Comparison of ENCODE assay signal across 16 mouse cellular contexts in the genomic region with DNA sequence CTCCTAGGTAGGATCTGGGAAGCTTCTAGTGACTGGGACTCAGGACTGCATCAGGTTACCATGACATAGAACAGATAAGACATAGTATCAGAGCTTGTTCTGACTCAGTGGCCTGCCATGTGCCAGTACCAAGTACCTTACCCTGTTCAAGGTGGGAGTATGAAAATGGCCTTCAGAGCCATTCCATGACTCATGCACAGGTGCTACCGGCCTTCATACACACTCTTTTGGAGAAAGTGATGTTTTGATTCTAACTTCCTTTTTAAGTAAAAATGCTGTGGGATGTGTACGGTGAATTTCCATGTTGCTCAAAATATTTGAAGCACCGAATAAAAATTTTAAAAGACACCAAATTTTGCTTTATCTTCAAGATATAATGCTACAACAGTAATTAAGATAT.
"Had no signal": no experiment of that assay in that cellular context is flagged by ENCODE, and none has a peak within 500 bp of the region (broad histone marks: within the 10 kb centered on the region; RNA-seq: fewer than 3 reads in every experiment).

No protein-coding gene starts in this region.

- H3K9me3 ChIP-seq: neural tube, embryonic 13.5 days; neural tube, embryonic 15.5 days; stomach, embryonic 15.5 days had no signal

- H3K27me3 ChIP-seq: neural tube, embryonic 13.5 days; neural tube, embryonic 15.5 days; stomach, embryonic 15.5 days had no signal

- H3K4me3 ChIP-seq: neural tube, embryonic 13.5 days; neural tube, embryonic 15.5 days; stomach, embryonic 15.5 days had no signal

- H3K9ac ChIP-seq: neural tube, embryonic 13.5 days; neural tube, embryonic 15.5 days; stomach, embryonic 15.5 days had no signal

- H3K36me3 ChIP-seq: neural tube, embryonic 13.5 days; neural tube, embryonic 15.5 days; stomach, embryonic 15.5 days had no signal

- H3K4me1 ChIP-seq: neural tube, embryonic 13.5 days; neural tube, embryonic 15.5 days; stomach, embryonic 15.5 days had no signal

- H3K4me2 ChIP-seq: neural tube, embryonic 13.5 days; neural tube, embryonic 15.5 days; stomach, embryonic 15.5 days had no signal

- DNase-seq: retina, postnatal 1 day; right cerebral cortex, adult 18-20 months; right cerebral cortex, postnatal 14 days; right cerebral cortex, postnatal 25 days; right cerebral cortex, postnatal 4 days; spleen, adult 18-20 months; thymus, adult 18-20 months; thymus, adult 2 months; thymus, postnatal 14 days; thymus, postnatal 25 days; thymus, postnatal 36 days; thymus, postnatal 4 days had no signal

- H3K27ac ChIP-seq: neural tube, embryonic 13.5 days; neural tube, embryonic 15.5 days; stomach, embryonic 15.5 days; stomach, postnatal 0 days had no signal
